Mouse (Mus musculus) heart, adult 2 months (tissue): ENCODE data around the gene Slc25a16.
A peak's percentile ranks its signal among the peaks of the same experiment; 100 is the strongest.

ENCODE experiments used
- EP300 ChIP-seq: fragments of 200-500 bp; IDR thresholded peaks from 2 replicates; pipeline ENCODE4 v1.6.1; 2011; ENCODE audit warnings: low read depth, low read length, control low read depth; ENCODE audit not compliant: insufficient read depth
- POLR2A ChIP-seq: fragments of 200-500 bp; IDR thresholded peaks from 2 replicates; pipeline ENCODE4 v1.6.1; 2011; ENCODE audit warnings: mild to moderate bottlenecking, low read depth, low read length, control low read depth; ENCODE audit not compliant: insufficient read depth

- peak; percentile 77; the same call in 1 of the 2 replicates for TF ChIP-seq POLR2A
- 0 out of 2 replicates have a peak, but pooled peaks have one; percentile 67 for TF ChIP-seq EP300
Measured at GRCm38 (mm10) chr10:62919925-62920765, at the start of gene Slc25a16.
